Mouse (Mus musculus): Measurements from ENCODE around the gene Calu.

- TF ChIP-seq CTCF (conservative IDR thresholded peaks at IDR 0.05; ENCODE audit: insufficient read depth, insufficient read length, low read depth, low read length) (no peak), POLR2A (IDR thresholded peaks at IDR 0.05; ENCODE audit: low read depth, low read length) (no peak)
Measured at GRCm38 (mm10) chr6:29402693-29403342, 54.9 kb downstream of the Calu start.
